Mouse (Mus musculus) heart, postnatal 36 days (tissue): ENCODE measurements around the gene Pax8. TPM values are rescaled to one million over a fixed set of nuclear protein-coding genes. Genes with fewer than 3 reads are reported as not detected.

Source experiments
- DNase-seq, 2 experiments: peaks; one replicate each; pipeline ENCODE4 v3.0.0; 2021 to 2022
- intact Hi-C: fragments of 180-260 bp; cut with DNase I; formaldehyde crosslinking; loops from one replicate; pipeline ENCODE4 v1.15.1; 2025
- total RNA-seq, 2 experiments: library from RNA; stranded (reverse); gene quantifications; 2 replicates each; pipeline ENCODE4 v1.2.3; 2021

Pax8 gene
- total RNA-seq, 2 experiments from 2014 or later, result not detected

GRCm38 (mm10) chr2:24417564-24417963 is 57.8 kb downstream of the Pax8 start:
- intact Hi-C loops, result no loop called here
- no peak for DNase-seq

GRCm38 (mm10) chr2:24417106-24417505 is 58.3 kb downstream of the Pax8 start:
- no peak for DNase-seq
- intact Hi-C loops, result no loop called here

- no peak for DNase-seq
Measured at GRCm38 (mm10) chr2:24416668-24417067, 58.7 kb downstream of the Pax8 start.

GRCm38 (mm10) chr2:24413677-24414076 is 61.7 kb downstream of the Pax8 start:
- intact Hi-C loops, result no loop called here
- DNase-seq, result no peak

More at GRCm38 (mm10) chr2:24416668-24417067, 58.7 kb downstream of the Pax8 start:
- intact Hi-C loops, result no loop called here

GRCm38 (mm10) chr2:24413172-24413571 is 62.2 kb downstream of the Pax8 start:
- intact Hi-C loops, result no loop called here
- DNase-seq, result no peak

- intact Hi-C loops, result loop anchor here (1.0 to 5.0 kb wide), 2 partner anchors 159 to 348 kb away; no protein-coding TSS in a partner anchor
- DNase-seq, result peak; percentile 65 to 76
Measured at GRCm38 (mm10) chr2:24409166-24409565, 66.2 kb downstream of the Pax8 start.

- DNase-seq, result no peak
- intact Hi-C loops, result loop anchor here (5.0 kb wide), 1 partner anchor 349 kb away; no protein-coding TSS in a partner anchor
Measured at GRCm38 (mm10) chr2:24407701-24408485, 67.5 kb downstream of the Pax8 start.

GRCm38 (mm10) chr2:24405345-24406012 is 69.9 kb downstream of the Pax8 start:
- peak; percentile 56 to 76 for DNase-seq
- intact Hi-C loops, result loop anchor here (1.0 to 5.0 kb wide), 3 partner anchors 49 to 352 kb away; no protein-coding TSS in a partner anchor

- intact Hi-C loops, result no loop called here
- no peak for DNase-seq
Measured at GRCm38 (mm10) chr2:24400711-24401110, 74.7 kb downstream of the Pax8 start.

- intact Hi-C loops, result no loop called here
- no peak for DNase-seq
Measured at GRCm38 (mm10) chr2:24397115-24397514, 78.3 kb downstream of the Pax8 start.

- intact Hi-C loops, result no loop called here
- no peak for DNase-seq
Measured at GRCm38 (mm10) chr2:24393251-24393650, 82.1 kb downstream of the Pax8 start.

- DNase-seq, result no peak
- intact Hi-C loops, result no loop called here
Measured at GRCm38 (mm10) chr2:24387361-24388283, 87.8 kb downstream of the Pax8 start.

- DNase-seq, result no peak
- intact Hi-C loops, result no loop called here
Measured at GRCm38 (mm10) chr2:24386964-24387320, 88.5 kb downstream of the Pax8 start.

- DNase-seq, result peak; percentile 21 to 25
- intact Hi-C loops, result no loop called here
Measured at GRCm38 (mm10) chr2:24386158-24386963, 89.0 kb downstream of the Pax8 start.

GRCm38 (mm10) chr2:24385111-24385961 is 90.1 kb downstream of the Pax8 start:
- no peak for DNase-seq
- intact Hi-C loops, result no loop called here

GRCm38 (mm10) chr2:24384393-24384792 is 91.0 kb downstream of the Pax8 start:
- intact Hi-C loops, result no loop called here
- DNase-seq, result no peak

- intact Hi-C loops, result no loop called here
- no peak for DNase-seq
Measured at GRCm38 (mm10) chr2:24383636-24384035, 91.8 kb downstream of the Pax8 start.

GRCm38 (mm10) chr2:24382456-24383230 is 92.8 kb downstream of the Pax8 start:
- DNase-seq, result no peak
- intact Hi-C loops, result no loop called here
